25 mouse cellular contexts compared by ENCODE assay signal in genomic region chr19:12567011-12567410, GRCm38 (mm10). TPM values are rescaled to one million over a fixed set of nuclear protein-coding genes. Genes with fewer than 3 reads are reported as not detected.
DNase-seq lines count a peak whose midpoint lies in the region; ATAC-seq and TF ChIP-seq lines count a peak whose summit lies in the region.
"Had no signal": no experiment of that assay in that cellular context is flagged by ENCODE, and none has a peak within 500 bp of the region (broad histone marks: within the 10 kb centered on the region; RNA-seq: fewer than 3 reads in every experiment).

No protein-coding gene starts in this region.

- peak; percentile 75 for DNase-seq in embryonic facial prominence, embryonic 14.5 days (ENCODE audit: low spot score)
- DNase-seq in embryonic facial prominence, embryonic 10.5 days (ENCODE audit: low spot score) = no peak
- DNase-seq in lung, postnatal 25 days (ENCODE audit: low spot score) = peak; percentile 27
- no peak for DNase-seq in lung, adult 18-20 months
- peak; percentile 79 for DNase-seq in MEL-GATA-1-ER (ENCODE audit: extremely low read depth, low read depth)
- DNase-seq in Muller cell, postnatal 12 days (ENCODE audit: inconsistent ontology term) = no peak
- DNase-seq in hindbrain, postnatal 0 days (ENCODE audit: low spot score) = no peak
- DNase-seq: adrenal gland, adult 2 months; cerebellum, adult 9-10 months; embryo, embryonic 11 days; forebrain, postnatal 0 days; gastrocnemius, postnatal 10 days; kidney, adult 9 months had no signal

- ATAC-seq in embryonic facial prominence, embryonic 14.5 days (ENCODE audit: low read depth) = no peak
- ATAC-seq in hindbrain, postnatal 0 days = no peak
- ATAC-seq: forebrain, postnatal 0 days; inflammation-experienced regulatory T-cells, adult 6 months; lung, postnatal 0 days; midbrain, embryonic 16.5 days had no signal

- no peak overlapping the region; the same call in 1 of the 2 replicates for H3K27ac ChIP-seq in embryonic facial prominence, embryonic 14.5 days (replicated peaks; ENCODE audit: low read depth, low read length)
- H3K27ac ChIP-seq in embryonic facial prominence, embryonic 10.5 days (replicated peaks) = no peak overlapping the region
- peak overlapping the region; percentile 35 for H3K27ac ChIP-seq in macrophage
- no peak overlapping the region for H3K27ac ChIP-seq in hindbrain, postnatal 0 days
- H3K27ac ChIP-seq: hindbrain, embryonic 10.5 days; limb, embryonic 13.5 days; neural tube, embryonic 12.5 days had no signal

- H3K27me3 ChIP-seq in embryonic facial prominence, embryonic 14.5 days (replicated peaks; ENCODE audit: control insufficient read depth, insufficient read depth, low read length) = no peaks in the 10 kb centered on the region
- H3K27me3 ChIP-seq in embryonic facial prominence, embryonic 10.5 days (replicated peaks; ENCODE audit: low read depth, poor library complexity, severe bottlenecking) = no peaks in the 10 kb centered on the region
- no peaks in the 10 kb centered on the region for H3K27me3 ChIP-seq in hindbrain, postnatal 0 days (ENCODE audit: insufficient read depth, low read length)
- H3K27me3 ChIP-seq: limb, embryonic 13.5 days; neural tube, embryonic 12.5 days had no signal

- no peak for TF ChIP-seq CTCF in hindbrain, postnatal 0 days (IDR thresholded peaks at IDR 0.05; ENCODE audit: low read depth)

- H3K79me2 ChIP-seq in macrophage (ENCODE audit: inconsistent target) = no peaks in the 10 kb centered on the region; the same call in 1 of the 2 replicates

- H3K9ac ChIP-seq in embryonic facial prominence, embryonic 14.5 days (ENCODE audit: low read depth, low read length) = no peak overlapping the region
- H3K9ac ChIP-seq in hindbrain, postnatal 0 days (replicated peaks; ENCODE audit: low read length) = no peak overlapping the region
- H3K9ac ChIP-seq: forebrain, postnatal 0 days; limb, embryonic 13.5 days; neural tube, embryonic 12.5 days had no signal

- H3K36me3 ChIP-seq in embryonic facial prominence, embryonic 14.5 days (ENCODE audit: control insufficient read depth, insufficient read depth, low read length) = no peaks in the 10 kb centered on the region
- H3K36me3 ChIP-seq in embryonic facial prominence, embryonic 10.5 days (replicated peaks) = no peaks in the 10 kb centered on the region
- H3K36me3 ChIP-seq in macrophage (ENCODE audit: inconsistent target) = no peaks in the 10 kb centered on the region
- no peaks in the 10 kb centered on the region for H3K36me3 ChIP-seq in hindbrain, postnatal 0 days (ENCODE audit: insufficient read depth, low read length)
- H3K36me3 ChIP-seq: hindbrain, embryonic 10.5 days; limb, embryonic 13.5 days; neural tube, embryonic 12.5 days had no signal

- no peaks in the 10 kb centered on the region for H3K4me1 ChIP-seq in embryonic facial prominence, embryonic 14.5 days (ENCODE audit: control insufficient read depth, insufficient read depth, low read length)
- no peaks in the 10 kb centered on the region for H3K4me1 ChIP-seq in embryonic facial prominence, embryonic 10.5 days
- H3K4me1 ChIP-seq in hindbrain, postnatal 0 days (ENCODE audit: insufficient read depth, low read length) = no peaks in the 10 kb centered on the region
- H3K4me1 ChIP-seq: hindbrain, embryonic 10.5 days; limb, embryonic 13.5 days; neural tube, embryonic 12.5 days had no signal

- no peak overlapping the region for H3K4me3 ChIP-seq in embryonic facial prominence, embryonic 14.5 days (ENCODE audit: low read depth, low read length)
- no peak overlapping the region for H3K4me3 ChIP-seq in embryonic facial prominence, embryonic 10.5 days
- H3K4me3 ChIP-seq in macrophage (ENCODE audit: inconsistent target) = no peak overlapping the region
- no peak overlapping the region for H3K4me3 ChIP-seq in hindbrain, postnatal 0 days (ENCODE audit: low read length)
- H3K4me3 ChIP-seq: erythroblast, embryonic 14.5 days; hindbrain, embryonic 10.5 days; limb, embryonic 13.5 days; neural tube, embryonic 12.5 days had no signal

- no peaks in the 10 kb centered on the region for H3K9me3 ChIP-seq in embryonic facial prominence, embryonic 14.5 days (ENCODE audit: control insufficient read depth, low read length)
- no peaks in the 10 kb centered on the region for H3K9me3 ChIP-seq in embryonic facial prominence, embryonic 10.5 days
- no peaks in the 10 kb centered on the region for H3K9me3 ChIP-seq in hindbrain, postnatal 0 days (ENCODE audit: low read length)
- H3K9me3 ChIP-seq: hindbrain, embryonic 10.5 days; limb, embryonic 13.5 days; neural tube, embryonic 12.5 days had no signal

- no peak overlapping the region for H3K4me2 ChIP-seq in embryonic facial prominence, embryonic 14.5 days (ENCODE audit: low read depth, low read length)
- H3K4me2 ChIP-seq in hindbrain, postnatal 0 days (ENCODE audit: low read depth, low read length) = no peak overlapping the region
- H3K4me2 ChIP-seq: heart, embryonic 11.5 days; limb, embryonic 13.5 days; neural tube, embryonic 12.5 days had no signal

- WGBS in embryonic facial prominence, embryonic 14.5 days = 28% methylated on average over 4 of the region's 4 CpGs
- 76% methylated on average over 4 of the region's 4 CpGs for WGBS in embryonic facial prominence, embryonic 10.5 days
- WGBS in macrophage (ENCODE audit: missing documents) = 12% methylated on average over 4 of the region's 4 CpGs
- WGBS in hindbrain, postnatal 0 days = 45% methylated on average over 4 of the region's 4 CpGs

RNA-seq across cellular contexts. Expression of gene Fam111a, which starts 21.5 kb away (rescaled TPM):
- 28.3 and 28.9 TPM in 2 replicates for polyA plus RNA-seq in embryonic facial prominence, embryonic 14.5 days (2014; fragmentation: Nextera tagmentation; extraction: Ambion mirVana)
- polyA plus RNA-seq in embryonic facial prominence, embryonic 10.5 days (2016; fragmentation: Nextera tagmentation; extraction: Ambion mirVana) = 19.3 and 21.4 TPM in 2 replicates
- 10 to 100 TPM in 25 of 26 experiments, 1 to 10 TPM in 1; 7.4 to 79.6 (median 40.6) TPM for total RNA-seq in macrophage (2018; cell fraction: chromatin; rRNA removed)
- total RNA-seq in macrophage (2018; cell fraction: cytosol; rRNA removed) = 10 to 100 TPM; 36.0 to 74.7 (median 60.7) TPM
- total RNA-seq in macrophage (2018; cell fraction: nucleus; rRNA removed) = 100 to 1,000 TPM in 2 of 26 experiments, 10 to 100 TPM in 24; 26.5 to 166 (median 46.1) TPM
- polyA plus RNA-seq in macrophage (2018) = 55.9 to 176 TPM (median 125 TPM) in 3 replicates
- 1.9 and 4.8 TPM in 2 replicates for total RNA-seq in hindbrain, postnatal 0 days (2014; rRNA removed)
- polyA plus RNA-seq in hindbrain, postnatal 0 days (2015; fragmentation: Nextera tagmentation; extraction: Ambion mirVana) = 3.2 and 3.3 TPM in 2 replicates

RNA-seq across cellular contexts. Expression of gene Gm4952, which starts 32.8 kb away (rescaled TPM):
- 0.07 and 0.18 TPM in 2 replicates for polyA plus RNA-seq in embryonic facial prominence, embryonic 14.5 days (2014; fragmentation: Nextera tagmentation; extraction: Ambion mirVana)
- not detected in 2 replicates for polyA plus RNA-seq in embryonic facial prominence, embryonic 10.5 days (2016; fragmentation: Nextera tagmentation; extraction: Ambion mirVana)
- under 1 TPM in 1 of 26 experiments, not detected in 25; 0.58 TPM for total RNA-seq in macrophage (2018; cell fraction: chromatin; rRNA removed)
- total RNA-seq in macrophage (2018; cell fraction: cytosol; rRNA removed) = under 1 TPM in 1 of 26 experiments, not detected in 25; 0.03 TPM
- total RNA-seq in macrophage (2018; cell fraction: nucleus; rRNA removed) = 1 to 10 TPM in 1 of 26 experiments, not detected in 25; 1.1 TPM
- polyA plus RNA-seq in macrophage (2018) = not detected in 3 replicates
- 0.14 TPM in 1 of 2 replicates, not detected in the other for total RNA-seq in hindbrain, postnatal 0 days (2014; rRNA removed)
- 0.30 and 0.43 TPM in 2 replicates for polyA plus RNA-seq in hindbrain, postnatal 0 days (2015; fragmentation: Nextera tagmentation; extraction: Ambion mirVana)
- total RNA-seq: gastrocnemius, postnatal 10 days; layer of hippocampus, adult 18-20 months; left cerebral cortex, adult 18-20 months had no signal
- polyA plus RNA-seq: adrenal gland, adult 2 months; erythroblast, embryonic 14.5 days; inflammation-experienced regulatory T-cells, adult 6 months; lung, postnatal 0 days; midbrain, embryonic 16.5 days; neural tube, embryonic 12.5 days; urinary bladder, adult 2 months had no signal

Comparison
In these comparisons a context has a peak if more than half of its experiments do, and no peak if none do; other contexts are left out.
1. DNase-seq: peak in embryonic facial prominence, embryonic 14.5 days (single experiment), lung, postnatal 25 days (single experiment) and MEL-GATA-1-ER (single experiment); none in embryonic facial prominence, embryonic 10.5 days (single experiment), lung, adult 18-20 months (0 of 2), Muller cell, postnatal 12 days (single experiment) and hindbrain, postnatal 0 days (single experiment).